Mouse (Mus musculus): Measurements from ENCODE around the gene Olfr639. TPM values are rescaled to one million over a fixed set of nuclear protein-coding genes. Genes with fewer than 3 reads are reported as not detected.

Olfr639 gene
- polyA plus RNA-seq, 1 experiment = not detected

DNA sequence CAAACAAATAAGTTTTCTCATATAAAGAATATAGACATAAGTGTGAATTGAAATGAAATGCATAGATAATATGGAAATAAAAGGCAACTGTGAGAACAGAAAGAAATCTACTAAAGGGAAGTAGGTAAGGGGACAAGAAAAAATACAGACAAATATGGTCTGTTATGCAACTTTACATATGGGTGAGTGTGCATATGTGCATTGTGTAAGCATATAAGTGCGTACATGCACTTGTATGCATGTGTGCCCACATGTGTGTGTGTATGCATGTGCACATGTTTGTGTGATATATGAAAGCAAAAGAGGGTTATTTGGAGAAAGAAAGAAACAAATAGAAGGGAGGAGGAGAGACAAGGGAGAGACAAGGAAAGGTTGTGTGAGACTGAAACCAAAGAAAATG, 1.9 kb upstream of the Olfr639 start:
- H3K4me2 ChIP-seq (ENCODE audit: low read depth) = no peak overlapping the region
- H3K36me3 ChIP-seq (ENCODE audit: control insufficient read depth, insufficient read depth) = no peaks in the 10 kb centered on the region
- H3K4me3 ChIP-seq = no peak overlapping the region
- H3K27me3 ChIP-seq (ENCODE audit: control insufficient read depth, insufficient read depth, insufficient read length) = no peaks in the 10 kb centered on the region
- no peak overlapping the region for H3ac ChIP-seq (ENCODE audit: control insufficient read depth, insufficient read length)
- H3K79me2 ChIP-seq (ENCODE audit: control insufficient read depth, insufficient read depth) = no peaks in the 10 kb centered on the region
- TF ChIP-seq MAX (IDR thresholded peaks at IDR 0.05; ENCODE audit: low read depth) (no peak), MYOD1 (IDR thresholded peaks at IDR 0.05; ENCODE audit: control insufficient read depth in 1 of 3, insufficient read length in 2 of 3, low read depth in 2 of 3) (no peak), TCF12 (IDR thresholded peaks at IDR 0.05; ENCODE audit: insufficient read depth, poor library complexity, severe bottlenecking) (no peak), USF1 (IDR thresholded peaks at IDR 0.05; ENCODE audit: low read depth) (no peak), MYOG (IDR thresholded peaks at IDR 0.05; ENCODE audit: control insufficient read depth in 1 of 3, insufficient read depth in 1 of 3, insufficient read length in 2 of 3, low read depth in 2 of 3) (no peak)

DNA sequence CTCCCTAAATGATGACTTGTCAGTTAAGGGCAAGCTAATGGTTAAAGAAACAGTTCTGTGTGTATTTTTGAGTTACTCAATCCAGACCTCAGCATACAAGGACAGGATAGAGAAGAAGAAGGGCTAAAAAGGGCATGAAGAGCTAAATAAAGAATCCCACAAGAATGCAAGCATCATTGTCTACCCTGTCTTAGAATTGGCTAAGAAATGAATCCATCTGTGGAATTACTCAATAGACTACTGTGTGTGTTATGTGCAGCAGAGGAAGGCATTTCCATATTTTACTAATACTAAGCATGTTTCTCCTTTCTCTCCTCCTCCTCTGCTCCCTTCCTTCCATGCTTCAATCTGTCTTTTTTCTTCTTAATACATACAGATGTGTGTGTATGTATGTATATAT, 18.0 kb downstream of the Olfr639 start:
- TF ChIP-seq REST (IDR thresholded peaks at IDR 0.05; ENCODE audit: insufficient read depth, insufficient read length) (no peak), E2F4 (IDR thresholded peaks at IDR 0.05; ENCODE audit: insufficient read depth) (no peak), MAX (IDR thresholded peaks at IDR 0.05; ENCODE audit: low read depth) (no peak), SRF (IDR thresholded peaks at IDR 0.05; ENCODE audit: control insufficient read depth, insufficient read length, low read depth) (no peak), TCF3 (IDR thresholded peaks at IDR 0.05; ENCODE audit: insufficient read length, low read depth) (no peak), POLR2A (IDR thresholded peaks at IDR 0.05; ENCODE audit: insufficient read length, low read depth) (no peak), TCF12 (IDR thresholded peaks at IDR 0.05; ENCODE audit: insufficient read depth, poor library complexity, severe bottlenecking) (no peak), MYOG (IDR thresholded peaks at IDR 0.05; ENCODE audit: control insufficient read depth in 1 of 3, insufficient read depth in 1 of 3, insufficient read length in 2 of 3, low read depth in 2 of 3) (no peak), CEBPB (IDR thresholded peaks at IDR 0.05; ENCODE audit: insufficient read depth, poor library complexity, severe bottlenecking) (no peak), POLR2AphosphoS2 (IDR thresholded peaks at IDR 0.05; ENCODE audit: insufficient read length, low read depth) (no peak), MYOD1 (IDR thresholded peaks at IDR 0.05; ENCODE audit: control insufficient read depth in 1 of 3, insufficient read length in 2 of 3, low read depth in 2 of 3) (no peak), USF1 (IDR thresholded peaks at IDR 0.05; ENCODE audit: low read depth) (no peak)
- H3ac ChIP-seq (ENCODE audit: control insufficient read depth, insufficient read length) = no peak overlapping the region
- H3K4me3 ChIP-seq = no peak overlapping the region
- H3K27me3 ChIP-seq (ENCODE audit: control insufficient read depth, insufficient read depth, insufficient read length) = no peaks in the 10 kb centered on the region
- no peak overlapping the region for H3K4me2 ChIP-seq (ENCODE audit: low read depth)
- no peaks in the 10 kb centered on the region for H3K79me2 ChIP-seq (ENCODE audit: control insufficient read depth, insufficient read depth)
- no peaks in the 10 kb centered on the region for H3K36me3 ChIP-seq (ENCODE audit: control insufficient read depth, insufficient read depth)

DNA sequence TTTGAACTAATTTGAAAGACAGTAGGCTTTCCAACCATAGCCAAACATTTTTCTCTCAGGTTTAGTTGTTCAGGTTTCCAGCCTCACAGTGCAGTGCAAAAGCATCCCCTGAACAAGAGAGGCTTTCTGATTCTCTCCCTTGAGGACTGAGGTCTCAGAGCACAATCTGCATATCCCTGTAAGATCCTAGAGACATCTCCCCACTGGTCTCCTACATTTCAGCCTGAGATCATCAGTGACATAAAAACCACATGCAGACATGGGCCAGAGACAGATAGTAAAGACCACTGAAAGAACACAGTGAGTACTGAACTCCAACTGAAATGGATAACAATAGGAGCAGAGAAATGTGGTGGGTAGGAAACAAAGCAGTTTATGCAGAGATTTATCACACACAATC, 18.7 kb downstream of the Olfr639 start, which contains the start of gene Olfr638:
TSS of gene Olfr638 (plus strand) at position 301 of the 400 bp plus-strand sequence.
- no peak for TF ChIP-seq CEBPB (IDR thresholded peaks at IDR 0.05; ENCODE audit: insufficient read depth, poor library complexity, severe bottlenecking)
- no peak for TF ChIP-seq TCF3 (IDR thresholded peaks at IDR 0.05; ENCODE audit: insufficient read length, low read depth)
- no peak for TF ChIP-seq E2F4 (IDR thresholded peaks at IDR 0.05; ENCODE audit: insufficient read depth)
- TF ChIP-seq MAX (IDR thresholded peaks at IDR 0.05; ENCODE audit: low read depth) = no peak
- TF ChIP-seq TCF12 (IDR thresholded peaks at IDR 0.05; ENCODE audit: insufficient read depth, poor library complexity, severe bottlenecking) = no peak
- TF ChIP-seq MYOG (IDR thresholded peaks at IDR 0.05; ENCODE audit: control insufficient read depth in 1 of 3, insufficient read depth in 1 of 3, insufficient read length in 2 of 3, low read depth in 2 of 3) = no peak
- no peak for TF ChIP-seq MYOD1 (IDR thresholded peaks at IDR 0.05; ENCODE audit: control insufficient read depth in 1 of 3, insufficient read length in 2 of 3, low read depth in 2 of 3)
- no peak for TF ChIP-seq SRF (IDR thresholded peaks at IDR 0.05; ENCODE audit: control insufficient read depth, insufficient read length, low read depth)
- no peak for TF ChIP-seq USF1 (IDR thresholded peaks at IDR 0.05; ENCODE audit: low read depth)
- TF ChIP-seq POLR2AphosphoS2 (IDR thresholded peaks at IDR 0.05; ENCODE audit: insufficient read length, low read depth) = no peak
- no peak for TF ChIP-seq POLR2A (IDR thresholded peaks at IDR 0.05; ENCODE audit: insufficient read length, low read depth)
- no peak for TF ChIP-seq REST (IDR thresholded peaks at IDR 0.05; ENCODE audit: insufficient read depth, insufficient read length)
- Histone ChIP-seq H3K4me2 (ENCODE audit: low read depth) (no peak within 1 kb of the TSS), H3K79me2 (ENCODE audit: control insufficient read depth, insufficient read depth) (no peaks in the 10 kb centered on the region), H3ac (ENCODE audit: control insufficient read depth, insufficient read length) (no peak within 1 kb of the TSS), H3K27me3 (ENCODE audit: control insufficient read depth, insufficient read depth, insufficient read length) (no peaks in the 10 kb centered on the region), H3K4me3 (no peak within 1 kb of the TSS), H3K36me3 (ENCODE audit: control insufficient read depth, insufficient read depth) (no peaks in the 10 kb centered on the region)

DNA sequence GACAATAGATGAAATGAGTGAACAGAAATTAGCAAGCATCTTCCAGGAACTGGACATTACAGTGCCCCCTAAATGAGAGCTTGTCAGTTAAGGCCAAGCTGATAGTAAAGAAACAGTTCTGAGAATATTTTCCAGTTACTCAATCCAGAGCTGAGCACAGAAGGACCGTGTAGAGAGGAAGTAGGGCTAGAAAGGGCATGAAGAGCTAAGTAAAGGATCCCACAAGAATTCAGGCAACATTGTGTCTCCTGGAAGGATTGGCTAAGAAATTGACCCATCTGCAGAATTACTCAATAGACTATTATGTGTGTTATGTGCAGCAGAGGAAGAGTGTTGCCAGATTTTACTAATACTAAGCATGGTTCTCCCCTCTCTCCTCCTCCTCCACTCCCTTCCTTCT, 45.3 kb downstream of the Olfr639 start:
- no peak overlapping the region for H3K4me3 ChIP-seq
- H3K4me2 ChIP-seq (ENCODE audit: low read depth) = no peak overlapping the region
- no peaks in the 10 kb centered on the region for H3K27me3 ChIP-seq (ENCODE audit: control insufficient read depth, insufficient read depth, insufficient read length)
- no peaks in the 10 kb centered on the region for H3K79me2 ChIP-seq (ENCODE audit: control insufficient read depth, insufficient read depth)
- H3ac ChIP-seq (ENCODE audit: control insufficient read depth, insufficient read length) = no peak overlapping the region
- TF ChIP-seq MAX (IDR thresholded peaks at IDR 0.05; ENCODE audit: low read depth) = no peak
- TF ChIP-seq REST (IDR thresholded peaks at IDR 0.05; ENCODE audit: insufficient read depth, insufficient read length) = no peak
- no peak for TF ChIP-seq POLR2AphosphoS2 (IDR thresholded peaks at IDR 0.05; ENCODE audit: insufficient read length, low read depth)
- no peak for TF ChIP-seq TCF3 (IDR thresholded peaks at IDR 0.05; ENCODE audit: insufficient read length, low read depth)
- no peak for TF ChIP-seq MYOD1 (IDR thresholded peaks at IDR 0.05; ENCODE audit: control insufficient read depth in 1 of 3, insufficient read length in 2 of 3, low read depth in 2 of 3)
- TF ChIP-seq SRF (IDR thresholded peaks at IDR 0.05; ENCODE audit: control insufficient read depth, insufficient read length, low read depth) = no peak
- TF ChIP-seq CEBPB (IDR thresholded peaks at IDR 0.05; ENCODE audit: insufficient read depth, poor library complexity, severe bottlenecking) = no peak
- no peak for TF ChIP-seq USF1 (IDR thresholded peaks at IDR 0.05; ENCODE audit: low read depth)
- no peak for TF ChIP-seq POLR2A (IDR thresholded peaks at IDR 0.05; ENCODE audit: insufficient read length, low read depth)
- TF ChIP-seq TCF12 (IDR thresholded peaks at IDR 0.05; ENCODE audit: insufficient read depth, poor library complexity, severe bottlenecking) = no peak
- no peak for TF ChIP-seq MYOG (IDR thresholded peaks at IDR 0.05; ENCODE audit: control insufficient read depth in 1 of 3, insufficient read depth in 1 of 3, insufficient read length in 2 of 3, low read depth in 2 of 3)
- no peak for TF ChIP-seq E2F4 (IDR thresholded peaks at IDR 0.05; ENCODE audit: insufficient read depth)
- H3K36me3 ChIP-seq (ENCODE audit: control insufficient read depth, insufficient read depth) = no peaks in the 10 kb centered on the region
